Mouse (Mus musculus) bone marrow macrophage, adult 2 months (primary cell): ENCODE measurements around the gene Podn.

Source experiments
- CTCF ChIP-seq: IDR thresholded peaks from 2 replicates; pipeline ENCODE4 v1.5.1; 2012; ENCODE audit warnings: low read depth, mild to moderate bottlenecking, low read length, moderate library complexity
- POLR2A ChIP-seq: IDR thresholded peaks from 2 replicates; pipeline ENCODE4 v1.6.1; 2012; ENCODE audit warnings: mild to moderate bottlenecking, low read depth, low read length, borderline replicate concordance

- TF ChIP-seq CTCF = no peak
- TF ChIP-seq POLR2A = no peak
Observed at GRCm38 (mm10) chr4:108008541-108008940, 87.7 kb downstream of the Podn start.
